Mouse (Mus musculus) olfactory bulb, adult 2 months (tissue): ENCODE data around the gene C130060K24Rik. TPM values are rescaled to one million over a fixed set of nuclear protein-coding genes. Genes with fewer than 3 reads are reported as not detected.

Experiments used
- H3K27ac ChIP-seq: fragments of 200-500 bp; 2 replicates; pipeline ENCODE4 v1.5.1; 2012; ENCODE audit warnings: low read depth, low read length; ENCODE audit not compliant: insufficient read depth
- H3K4me1 ChIP-seq: fragments of 200-500 bp; 2 replicates; pipeline ENCODE4 v1.6.1; 2012; ENCODE audit warnings: low read length; ENCODE audit not compliant: control insufficient read depth, insufficient read depth
- H3K4me3 ChIP-seq: fragments of 200-500 bp; 2 replicates; pipeline ENCODE4 v1.5.1; 2012; ENCODE audit warnings: mild to moderate bottlenecking, low read depth, low read length, moderate library complexity; ENCODE audit not compliant: insufficient read depth
- CTCF ChIP-seq: fragments of 200-500 bp; IDR thresholded peaks from 2 replicates; pipeline ENCODE4 v1.5.1; 2012; ENCODE audit warnings: low read depth, mild to moderate bottlenecking, low read length, moderate library complexity; ENCODE audit not compliant: insufficient read depth
- POLR2A ChIP-seq: fragments of 200-500 bp; IDR thresholded peaks from 2 replicates; pipeline ENCODE4 v1.6.1; 2012; ENCODE audit warnings: mild to moderate bottlenecking, low read depth, low read length, moderate library complexity; ENCODE audit not compliant: insufficient read depth
- WGBS: fragments of 180-500 bp; shearing (Covaris S2); methylation state at CpG from one replicate; pipeline ENCODE4 v1.1.7; 2018; 5-methylcytosine and 5-hydroxymethylcytosine counted together
- polyA plus RNA-seq: library from polyadenylated mRNA; stranded (reverse); fragments of >200 nt; gene quantifications from 2 replicates; pipeline ENCODE4 v1.2.4, GENCODE M21; 2012; ENCODE audit warnings: low replicate concordance; ENCODE audit not compliant: missing spikeins, insufficient read depth, insufficient read length

Gene C130060K24Rik
- not detected in 2 replicates for polyA plus RNA-seq

- no peak for TF ChIP-seq POLR2A
- no peak for TF ChIP-seq CTCF
- Histone ChIP-seq H3K4me3 (peak within 1 kb of the TSS; percentile 48), H3K4me1 (peaks cover 9% of the 10 kb centered on the region), H3K27ac (no peak within 1 kb of the TSS)
- WGBS = 2% methylated on average over 64 of the region's 64 CpGs
Observed at GRCm38 (mm10) chr6:65380918-65381772, at the start of gene C130060K24Rik. C130060K24Rik (plus strand) TSS chr6:65381105.

GRCm38 (mm10) chr6:65334246-65334645 is 46.7 kb upstream of the C130060K24Rik start:
- H3K4me1 ChIP-seq = no peaks in the 10 kb centered on the region
- H3K27ac ChIP-seq = no peak overlapping the region
- no peak overlapping the region for H3K4me3 ChIP-seq
- 84% methylated on average over 1 of the region's 1 CpGs for WGBS
- TF ChIP-seq CTCF (no peak), POLR2A (no peak)

- H3K27ac ChIP-seq = no peak overlapping the region
- no peak overlapping the region for H3K4me3 ChIP-seq
- H3K4me1 ChIP-seq = no peaks in the 10 kb centered on the region
- TF ChIP-seq POLR2A = no peak
- TF ChIP-seq CTCF = no peak
Observed at GRCm38 (mm10) chr6:65339391-65339790, 41.5 kb upstream of the C130060K24Rik start.

- Histone ChIP-seq H3K4me1 (no peaks in the 10 kb centered on the region), H3K4me3 (no peak overlapping the region), H3K27ac (no peak overlapping the region)
- no peak for TF ChIP-seq POLR2A
- TF ChIP-seq CTCF = no peak
- WGBS = 68% methylated on average over 4 of the region's 4 CpGs
Observed at GRCm38 (mm10) chr6:65341360-65341759, 39.5 kb upstream of the C130060K24Rik start.

GRCm38 (mm10) chr6:65347736-65348135 is 33.2 kb upstream of the C130060K24Rik start:
- 61% methylated on average over 8 of the region's 8 CpGs for WGBS
- Histone ChIP-seq H3K27ac (no peak overlapping the region), H3K4me3 (no peak overlapping the region), H3K4me1 (no peaks in the 10 kb centered on the region)
- TF ChIP-seq POLR2A (no peak), CTCF (no peak)

- WGBS = 65% methylated on average over 5 of the region's 5 CpGs
- Histone ChIP-seq H3K4me1 (no peaks in the 10 kb centered on the region), H3K4me3 (no peak overlapping the region), H3K27ac (no peak overlapping the region)
- TF ChIP-seq CTCF (no peak), POLR2A (no peak)
Observed at GRCm38 (mm10) chr6:65348255-65348654, 32.6 kb upstream of the C130060K24Rik start.

GRCm38 (mm10) chr6:65351622-65352021 is 29.3 kb upstream of the C130060K24Rik start:
- TF ChIP-seq CTCF (no peak), POLR2A (no peak)
- Histone ChIP-seq H3K4me1 (no peaks in the 10 kb centered on the region), H3K27ac (no peak overlapping the region), H3K4me3 (no peak overlapping the region)
- WGBS = 64% methylated on average over 4 of the region's 4 CpGs

- Histone ChIP-seq H3K4me3 (no peak overlapping the region), H3K4me1 (peaks cover 2% of the 10 kb centered on the region), H3K27ac (no peak overlapping the region)
- WGBS = 60% methylated on average over 2 of the region's 2 CpGs
- TF ChIP-seq CTCF (no peak), POLR2A (no peak)
Observed at GRCm38 (mm10) chr6:65375918-65376317, 5.0 kb upstream of the C130060K24Rik start.

GRCm38 (mm10) chr6:65421888-65422287 is 41.0 kb downstream of the C130060K24Rik start:
- 51% methylated on average over 1 of the region's 1 CpGs for WGBS
- Histone ChIP-seq H3K27ac (no peak overlapping the region), H3K4me3 (no peak overlapping the region), H3K4me1 (no peaks in the 10 kb centered on the region)
- no peak for TF ChIP-seq POLR2A
- no peak for TF ChIP-seq CTCF

GRCm38 (mm10) chr6:65427065-65427464 is 46.2 kb downstream of the C130060K24Rik start:
- TF ChIP-seq POLR2A (no peak), CTCF (no peak)
- no peak overlapping the region for H3K4me3 ChIP-seq
- no peak overlapping the region for H3K27ac ChIP-seq
- 73% methylated on average over 8 of the region's 8 CpGs for WGBS
- no peaks in the 10 kb centered on the region for H3K4me1 ChIP-seq
